Mouse (Mus musculus): ENCODE data around the gene Cryzl1.

Gene Cryzl1

GRCm38 (mm10) chr16:91688619-91689334 lies 40.0 kb downstream of the Cryzl1 start, which contains the start of gene Donson:
Donson (minus strand) TSS chr16:91688770.
- peak; percentile 88 to 92 for DNase-seq (ENCODE audit: low spot score in 2 of 2)

DNA sequence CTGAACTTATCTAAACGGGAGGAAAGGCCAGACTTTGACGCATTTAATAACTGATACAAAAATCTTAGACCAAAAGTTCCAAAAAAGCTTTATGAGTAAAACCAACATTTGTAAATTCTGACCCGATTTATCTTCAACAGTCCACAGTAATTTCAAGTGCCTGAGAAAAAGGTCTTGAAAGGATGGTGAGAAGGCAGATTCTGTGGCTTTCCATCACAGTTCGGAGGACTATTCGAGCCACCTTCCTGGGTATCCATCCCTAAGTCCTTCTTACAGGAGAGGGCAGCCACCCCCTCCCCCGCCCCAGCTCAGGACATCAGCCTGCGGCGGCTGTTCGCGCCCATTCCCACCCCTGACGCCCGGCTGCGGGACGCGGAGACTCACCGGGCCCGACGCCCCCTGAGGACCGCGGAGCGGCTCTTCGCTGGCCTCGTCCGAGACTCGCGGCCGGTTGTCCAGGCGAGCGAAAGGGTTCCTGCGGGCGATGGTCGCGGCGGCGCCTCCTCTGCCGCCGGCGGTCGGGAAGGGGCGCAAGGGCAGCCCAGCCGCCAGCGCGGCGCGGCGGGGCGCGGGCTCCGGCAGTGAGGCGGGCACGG lies 40.7 kb downstream of the Cryzl1 start:
- DNase-seq (ENCODE audit: low spot score in 2 of 2), result no peak

- no peak for DNase-seq (ENCODE audit: low spot score in 2 of 2)
These were observed 42.4 kb downstream of the Cryzl1 start for GRCm38 (mm10) chr16:91686369-91686768.

- no peak for DNase-seq (ENCODE audit: low spot score in 2 of 2)
These were observed 43.2 kb downstream of the Cryzl1 start for GRCm38 (mm10) chr16:91685526-91685925.

GRCm38 (mm10) chr16:91680656-91681055 lies 48.1 kb downstream of the Cryzl1 start:
- no peak for DNase-seq (ENCODE audit: low spot score in 2 of 2)

- no peak for DNase-seq (ENCODE audit: low spot score in 2 of 2)
These were observed 50.4 kb downstream of the Cryzl1 start for GRCm38 (mm10) chr16:91678147-91678911.

GRCm38 (mm10) chr16:91674500-91674899 lies 54.3 kb downstream of the Cryzl1 start:
- DNase-seq (ENCODE audit: low spot score in 2 of 2), result no peak

GRCm38 (mm10) chr16:91663795-91664194 lies 65.0 kb downstream of the Cryzl1 start:
- DNase-seq (ENCODE audit: low spot score in 2 of 2), result no peak

GRCm38 (mm10) chr16:91662336-91662735 lies 66.4 kb downstream of the Cryzl1 start:
- DNase-seq (ENCODE audit: low spot score in 2 of 2), result no peak

DNA sequence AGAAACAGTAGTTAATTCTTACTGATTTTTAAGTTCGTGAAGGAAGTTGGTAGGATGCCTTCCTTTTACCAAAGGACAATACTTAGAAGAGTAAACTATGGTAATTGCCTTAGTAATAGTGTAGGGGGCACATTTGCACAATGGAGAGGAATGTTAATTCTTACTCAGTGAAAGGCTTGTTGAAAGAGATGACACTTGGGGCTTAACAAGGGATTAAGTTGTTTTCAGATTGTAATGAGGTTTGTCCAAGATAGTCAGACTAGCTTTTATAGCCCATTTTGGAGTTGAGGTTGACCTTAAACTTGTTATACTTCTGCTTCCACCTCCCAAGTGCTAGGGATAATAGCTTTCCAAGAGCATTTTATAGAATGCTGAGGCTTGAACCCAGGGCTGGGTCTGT lies 67.4 kb downstream of the Cryzl1 start:
- no peak for DNase-seq (ENCODE audit: low spot score in 2 of 2)

DNA sequence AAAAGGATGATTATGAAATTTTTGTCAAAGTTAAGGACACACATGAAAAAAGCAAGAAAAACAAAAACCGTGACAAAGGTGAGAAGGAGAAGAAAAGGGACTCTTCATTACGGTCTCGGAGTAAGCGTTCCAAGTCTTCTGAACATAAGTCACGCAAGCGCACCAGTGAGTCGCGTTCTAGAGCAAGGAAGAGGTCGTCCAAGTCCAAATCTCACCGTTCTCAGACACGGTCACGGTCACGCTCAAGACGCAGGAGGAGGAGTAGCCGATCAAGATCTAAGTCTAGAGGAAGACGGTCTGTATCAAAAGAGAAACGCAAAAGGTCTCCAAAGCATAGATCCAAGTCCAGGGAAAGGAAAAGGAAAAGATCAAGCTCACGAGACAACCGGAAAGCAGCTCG lies 69.0 kb downstream of the Cryzl1 start:
- DNase-seq (ENCODE audit: low spot score in 2 of 2), result no peak

DNA sequence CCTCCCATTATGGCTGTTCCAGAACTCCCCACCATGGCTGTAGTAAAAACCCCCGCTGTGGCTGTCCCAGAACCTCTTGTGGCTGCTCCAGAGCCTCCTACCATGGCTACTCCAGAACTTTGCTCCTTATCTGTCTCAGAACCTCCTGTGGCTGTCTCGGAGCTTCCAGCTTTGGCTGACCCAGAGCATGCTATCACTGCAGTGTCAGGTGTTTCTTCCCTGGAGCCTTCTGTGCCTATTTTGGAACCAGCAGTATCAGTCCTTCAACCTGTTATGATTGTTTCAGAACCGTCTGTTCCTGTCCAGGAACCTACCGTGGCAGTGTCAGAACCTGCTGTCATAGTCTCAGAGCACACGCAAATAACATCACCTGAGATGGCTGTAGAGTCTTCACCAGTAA lies 70.3 kb downstream of the Cryzl1 start:
- DNase-seq (ENCODE audit: low spot score in 2 of 2), result no peak

DNA sequence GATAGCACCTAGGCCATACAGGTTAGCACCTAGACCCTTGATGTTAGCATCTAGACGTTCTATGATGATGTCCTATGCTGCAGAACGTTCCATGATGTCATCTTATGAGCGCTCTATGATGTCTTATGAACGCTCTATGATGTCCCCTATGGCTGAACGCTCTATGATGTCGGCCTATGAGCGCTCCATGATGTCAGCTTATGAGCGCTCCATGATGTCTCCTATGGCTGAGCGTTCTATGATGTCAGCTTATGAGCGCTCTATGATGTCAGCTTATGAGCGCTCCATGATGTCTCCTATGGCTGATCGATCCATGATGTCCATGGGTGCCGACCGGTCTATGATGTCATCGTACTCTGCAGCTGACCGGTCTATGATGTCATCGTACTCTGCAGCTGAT lies 71.5 kb downstream of the Cryzl1 start:
- DNase-seq (ENCODE audit: low spot score in 2 of 2), result no peak

DNA sequence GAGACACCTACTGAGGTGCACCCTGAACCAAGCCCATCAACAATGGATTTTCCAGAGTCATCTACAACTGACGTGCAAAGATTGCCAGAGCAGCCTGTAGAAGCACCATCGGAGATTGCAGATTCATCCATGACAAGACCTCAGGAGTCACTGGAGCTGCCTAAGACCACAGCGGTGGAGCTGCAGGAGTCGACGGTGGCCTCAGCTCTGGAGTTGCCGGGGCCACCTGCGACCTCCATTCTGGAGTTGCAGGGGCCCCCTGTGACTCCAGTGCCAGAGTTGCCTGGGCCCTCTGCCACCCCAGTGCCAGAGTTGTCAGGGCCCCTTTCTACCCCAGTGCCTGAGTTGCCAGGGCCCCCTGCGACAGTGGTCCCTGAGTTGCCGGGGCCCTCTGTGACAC lies 73.5 kb downstream of the Cryzl1 start:
- DNase-seq (ENCODE audit: low spot score in 2 of 2), result no peak

DNA sequence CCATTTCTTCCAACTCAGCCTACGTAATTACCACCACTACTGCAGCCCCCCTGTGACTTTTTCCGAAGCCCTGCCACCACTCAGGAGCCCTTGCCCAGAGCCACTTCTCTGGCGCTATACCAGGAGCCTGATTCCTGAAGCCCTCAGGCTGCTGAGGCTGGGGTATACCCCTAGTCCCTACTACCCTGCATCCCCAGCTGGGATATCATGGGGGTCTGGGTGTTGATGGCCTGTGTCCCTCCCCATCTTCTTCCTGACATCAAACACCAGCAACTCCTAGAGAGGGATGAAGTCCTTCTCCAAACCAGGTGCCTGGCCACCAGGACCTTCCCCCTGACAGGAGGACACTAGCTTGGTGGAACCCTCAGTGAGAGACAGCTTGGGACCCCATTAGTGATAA lies 76.6 kb downstream of the Cryzl1 start:
- no peak for DNase-seq (ENCODE audit: low spot score in 2 of 2)

DNA sequence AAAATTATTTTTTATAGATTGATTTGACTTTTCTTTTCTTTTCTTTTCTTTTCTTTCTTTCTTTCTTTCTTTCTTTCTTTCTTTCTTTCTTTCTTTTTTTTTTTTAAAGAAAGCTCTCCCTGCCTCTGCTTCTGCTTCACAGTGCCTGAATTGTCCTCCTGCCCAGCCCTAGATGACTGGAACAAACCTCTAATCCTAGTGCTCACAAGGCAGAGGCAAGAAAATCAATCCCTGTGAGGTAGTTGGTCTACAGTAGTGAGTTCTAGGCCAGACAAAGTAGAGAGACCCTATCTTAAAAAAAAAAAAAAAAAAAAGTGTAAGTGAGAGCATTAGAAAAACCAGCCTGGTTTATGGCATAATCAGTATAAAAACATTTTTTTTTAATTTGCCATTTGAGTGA lies 79.0 kb downstream of the Cryzl1 start:
- DNase-seq (ENCODE audit: low spot score in 2 of 2), result no peak

DNA sequence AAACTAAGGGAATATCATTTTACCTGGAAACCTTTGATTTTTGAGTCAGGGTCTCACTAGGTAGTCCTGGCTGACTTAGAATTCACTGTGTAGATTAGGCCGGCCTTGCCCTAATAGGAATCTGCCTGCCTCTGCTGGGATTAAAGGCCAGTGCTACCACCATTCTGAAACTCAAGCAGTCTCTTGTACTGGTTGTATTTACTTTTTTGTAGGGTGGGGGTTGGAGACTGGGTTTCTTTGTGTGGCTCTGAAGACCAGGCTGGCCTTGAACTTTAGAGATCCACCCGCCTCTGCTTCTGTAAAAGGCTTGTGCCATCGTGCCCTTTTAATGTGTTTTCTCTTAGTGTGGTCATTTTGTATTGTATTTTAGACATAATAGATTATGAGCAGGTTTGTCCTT lies 79.5 kb downstream of the Cryzl1 start:
- DNase-seq (ENCODE audit: low spot score in 2 of 2), result no peak

- peak; percentile 72 to 78 for DNase-seq (ENCODE audit: low spot score in 2 of 2)
These were observed 80.6 kb downstream of the Cryzl1 start for GRCm38 (mm10) chr16:91648220-91648550.

DNA sequence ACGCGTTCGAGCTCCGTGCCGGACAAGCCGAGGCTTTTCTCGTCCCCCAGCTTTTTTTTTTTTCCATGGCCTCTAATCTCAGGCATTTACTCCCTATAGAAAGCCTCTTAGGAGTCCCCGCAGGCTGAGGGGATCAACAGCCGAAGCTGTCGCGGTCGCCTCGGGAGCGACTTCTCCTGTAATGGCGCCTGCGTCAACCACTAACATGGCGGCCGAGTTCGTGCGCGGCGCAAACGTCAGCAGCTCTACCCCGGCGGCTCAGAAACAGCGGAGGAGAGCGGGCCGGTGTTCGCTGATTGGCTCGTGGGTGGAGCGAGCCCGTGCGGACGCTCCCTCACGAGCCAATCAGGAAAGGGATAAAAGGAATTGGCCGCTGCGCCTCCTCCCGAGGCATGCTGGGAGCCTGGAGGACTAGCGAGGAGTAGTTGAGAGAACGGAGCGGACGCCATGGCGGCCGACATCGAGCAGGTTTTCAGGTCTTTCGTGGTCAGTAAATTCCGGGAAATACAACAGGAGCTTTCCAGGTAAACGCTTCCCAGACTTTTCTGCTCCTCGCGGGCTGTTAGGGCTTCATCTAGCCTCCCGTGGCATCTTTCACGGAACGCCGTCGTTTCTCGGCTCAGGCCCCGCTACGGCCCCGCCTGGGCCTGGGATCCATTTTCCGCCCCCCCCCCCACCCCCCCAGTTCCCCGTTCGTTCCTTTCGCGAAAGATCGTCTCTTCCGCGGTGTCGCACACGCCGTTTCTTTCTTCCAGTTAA lies 81.1 kb downstream of the Cryzl1 start, which contains the start of gene Son:
TSS of gene Son (plus strand) at position 46 of the 759 bp plus-strand sequence.
- DNase-seq (ENCODE audit: low spot score in 2 of 2), result peak; percentile 87 to 95

- peak; percentile 88 to 93 for DNase-seq (ENCODE audit: low spot score in 2 of 2)
These were observed 81.9 kb downstream of the Cryzl1 start, which contains the start of gene Gart for GRCm38 (mm10) chr16:91646681-91647419. Gart (minus strand) TSS chr16:91646952.

DNA sequence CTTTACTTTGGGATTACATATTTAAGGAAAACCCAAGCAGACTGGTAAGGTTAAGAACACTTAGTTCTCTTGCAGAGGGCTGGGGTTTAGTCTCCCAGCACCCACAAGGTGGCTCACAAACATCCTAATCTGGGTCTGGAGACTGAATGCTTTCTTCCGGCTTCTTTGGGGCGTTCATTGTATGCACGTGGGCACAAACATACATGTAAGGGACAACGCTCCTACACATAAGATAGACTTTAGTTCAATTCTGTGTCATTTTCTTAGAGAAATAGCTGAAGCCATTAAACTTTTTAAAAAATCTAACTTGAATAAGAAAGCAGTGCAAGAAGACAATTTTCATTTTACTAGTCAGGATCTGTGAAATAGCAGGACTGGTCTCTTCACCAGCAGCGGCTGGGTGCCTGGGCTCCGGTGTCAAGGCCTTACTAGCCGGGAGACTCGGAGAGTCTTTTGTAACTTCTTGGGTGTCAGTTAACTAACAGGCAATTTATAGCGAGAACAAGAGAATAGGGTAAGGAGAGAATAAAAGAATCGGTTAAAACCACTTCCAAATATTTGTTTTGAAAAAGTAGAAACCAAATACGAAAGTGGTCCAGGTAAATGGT lies 82.7 kb downstream of the Cryzl1 start:
- no peak for DNase-seq (ENCODE audit: low spot score in 2 of 2)
